Mouse (Mus musculus): ENCODE data around the gene Lenep. TPM values are rescaled to one million over a fixed set of nuclear protein-coding genes. Genes with fewer than 3 reads are reported as not detected.

Gene Lenep
- not detected in 2 replicates for polyA plus RNA-seq (2011; ENCODE audit: insufficient read length, low read depth, missing spikeins)

DNA sequence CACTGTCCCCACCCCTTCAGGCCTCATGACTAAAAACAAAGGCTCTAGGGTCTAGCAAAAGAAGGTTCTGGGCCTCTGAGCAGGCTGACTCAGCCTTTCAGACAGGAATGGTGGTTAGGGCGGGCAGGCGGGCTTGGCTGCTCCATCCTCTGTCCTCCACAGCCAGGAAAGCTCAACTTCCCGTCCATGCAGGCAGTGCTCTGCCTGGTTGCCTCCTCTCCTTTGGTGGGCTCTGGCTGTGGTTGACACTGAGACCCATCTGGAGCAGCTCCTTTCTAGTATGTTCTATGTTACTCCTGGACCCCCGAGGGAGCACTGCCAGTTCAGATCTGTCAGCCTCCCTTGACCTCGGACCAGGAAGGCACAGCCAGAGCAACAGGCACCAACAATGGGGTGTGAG, at the start of gene Lenep:
TSS of gene Lenep (minus strand) at position 101 of the 400 bp plus-strand sequence.
- TF ChIP-seq CTCF (IDR thresholded peaks at IDR 0.05; ENCODE audit: borderline replicate concordance, insufficient read depth, low read length) (no peak), POLR2A (IDR thresholded peaks at IDR 0.05; ENCODE audit: low read depth, low read length) (no peak)
- no peak within 1 kb of the TSS for H3K4me3 ChIP-seq (ENCODE audit: insufficient read depth, low read length)
- no peaks in the 10 kb centered on the region; the same call in 1 of the 2 replicates for H3K4me1 ChIP-seq (ENCODE audit: control insufficient read depth, insufficient read depth, low read length)
- H3K27ac ChIP-seq (ENCODE audit: insufficient read depth, low read length): no peak within 1 kb of the TSS

GRCm38 (mm10) chr3:89451916-89452315, 49.3 kb upstream of the Lenep start:
- no peak overlapping the region for H3K27ac ChIP-seq (ENCODE audit: insufficient read depth, low read length)
- H3K4me1 ChIP-seq (ENCODE audit: control insufficient read depth, insufficient read depth, low read length): no peaks in the 10 kb centered on the region
- no peak for TF ChIP-seq POLR2A (IDR thresholded peaks at IDR 0.05; ENCODE audit: low read depth, low read length)
- TF ChIP-seq CTCF (IDR thresholded peaks at IDR 0.05; ENCODE audit: borderline replicate concordance, insufficient read depth, low read length): no peak
- no peak overlapping the region for H3K4me3 ChIP-seq (ENCODE audit: insufficient read depth, low read length)

DNA sequence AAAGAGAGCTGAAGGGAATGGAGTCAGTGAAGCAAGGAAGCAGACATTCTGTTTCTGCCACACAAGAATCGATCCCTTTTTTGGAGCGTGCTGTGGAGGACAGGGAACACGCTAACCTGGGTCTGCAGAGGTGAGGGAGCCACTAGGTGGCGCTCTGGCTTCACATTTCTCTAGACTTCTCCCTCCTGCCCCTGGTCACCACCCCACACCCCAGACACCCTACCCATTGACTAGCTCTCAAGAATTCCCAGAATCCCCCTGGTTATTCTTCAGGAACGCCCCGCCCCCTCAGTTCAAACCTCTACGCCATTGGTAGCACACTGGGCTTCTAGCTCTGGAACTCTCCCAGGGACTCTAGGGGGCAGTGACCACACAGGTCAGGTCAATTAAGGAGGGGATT, 46.9 kb upstream of the Lenep start:
- no peaks in the 10 kb centered on the region for H3K4me1 ChIP-seq (ENCODE audit: control insufficient read depth, insufficient read depth, low read length)
- H3K27ac ChIP-seq (ENCODE audit: insufficient read depth, low read length): no peak overlapping the region
- no peak overlapping the region for H3K4me3 ChIP-seq (ENCODE audit: insufficient read depth, low read length)
- TF ChIP-seq POLR2A (IDR thresholded peaks at IDR 0.05; ENCODE audit: low read depth, low read length): no peak
- peak; percentile 79 for TF ChIP-seq CTCF (IDR thresholded peaks at IDR 0.05; ENCODE audit: borderline replicate concordance, insufficient read depth, low read length)

DNA sequence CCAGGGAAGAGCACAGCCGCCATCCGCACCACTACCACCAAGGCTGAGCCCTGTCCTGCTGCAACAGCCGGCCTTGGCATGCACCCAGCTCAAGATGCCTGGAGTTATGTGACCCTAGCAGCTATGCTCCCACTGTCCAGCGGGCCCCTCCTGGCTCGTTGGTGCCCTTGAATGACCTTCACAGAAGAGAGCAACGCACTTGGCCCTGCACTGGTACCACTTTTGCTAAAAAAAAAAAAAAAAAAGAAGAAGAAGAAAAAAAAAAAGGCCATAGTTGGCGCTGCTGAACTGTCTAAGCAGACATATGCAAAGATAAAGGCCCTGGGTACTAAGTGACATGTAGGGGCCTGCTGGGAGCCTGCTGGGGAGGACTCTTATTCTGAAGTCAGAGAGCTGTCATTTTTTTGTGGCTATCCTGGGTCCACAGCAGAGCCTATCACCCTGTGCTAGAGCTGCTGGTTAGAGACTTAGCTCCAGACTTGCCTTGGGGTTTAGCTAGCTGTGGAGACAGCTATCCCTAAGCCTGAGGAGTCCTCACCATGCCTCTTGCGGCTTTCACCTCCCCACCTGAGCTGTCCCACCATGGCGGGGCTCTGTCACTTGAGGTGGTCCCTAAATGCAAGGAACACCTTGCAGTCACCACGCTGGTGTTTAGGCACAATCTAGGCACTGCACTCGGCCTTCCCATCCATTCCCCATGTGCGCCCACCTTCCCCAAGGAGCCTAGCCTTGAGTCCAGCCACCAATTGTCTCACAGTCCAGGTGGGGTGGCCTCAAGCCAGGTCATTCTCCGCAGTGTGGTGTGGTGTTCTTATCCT, 46.3 kb upstream of the Lenep start:
- TF ChIP-seq POLR2A (IDR thresholded peaks at IDR 0.05; ENCODE audit: low read depth, low read length) (no peak), CTCF (IDR thresholded peaks at IDR 0.05; ENCODE audit: borderline replicate concordance, insufficient read depth, low read length) (no peak)
- Histone ChIP-seq H3K4me1 (ENCODE audit: control insufficient read depth, insufficient read depth, low read length) (no peaks in the 10 kb centered on the region), H3K27ac (ENCODE audit: insufficient read depth, low read length) (no peak overlapping the region), H3K4me3 (ENCODE audit: insufficient read depth, low read length) (no peak overlapping the region)

GRCm38 (mm10) chr3:89440691-89441090, 38.1 kb upstream of the Lenep start:
- TF ChIP-seq CTCF (IDR thresholded peaks at IDR 0.05; ENCODE audit: borderline replicate concordance, insufficient read depth, low read length) (no peak), POLR2A (IDR thresholded peaks at IDR 0.05; ENCODE audit: low read depth, low read length) (no peak)
- no peaks in the 10 kb centered on the region for H3K4me1 ChIP-seq (ENCODE audit: control insufficient read depth, insufficient read depth, low read length)
- no peak overlapping the region for H3K4me3 ChIP-seq (ENCODE audit: insufficient read depth, low read length)
- no peak overlapping the region for H3K27ac ChIP-seq (ENCODE audit: insufficient read depth, low read length)

- TF ChIP-seq CTCF (IDR thresholded peaks at IDR 0.05; ENCODE audit: borderline replicate concordance, insufficient read depth, low read length): no peak
- Histone ChIP-seq H3K4me3 (ENCODE audit: insufficient read depth, low read length) (peak overlapping the region; percentile 62), H3K4me1 (ENCODE audit: control insufficient read depth, insufficient read depth, low read length) (no peaks in the 10 kb centered on the region), H3K27ac (ENCODE audit: insufficient read depth, low read length) (peak overlapping the region; percentile 33; the same call in 1 of the 2 replicates)
Observed at GRCm38 (mm10) chr3:89437269-89437668, 34.7 kb upstream of the Lenep start.

- Histone ChIP-seq H3K4me1 (ENCODE audit: control insufficient read depth, insufficient read depth, low read length) (no peaks in the 10 kb centered on the region), H3K4me3 (ENCODE audit: insufficient read depth, low read length) (peak within 1 kb of the TSS; percentile 62), H3K27ac (ENCODE audit: insufficient read depth, low read length) (peak within 1 kb of the TSS; percentile 33)
- TF ChIP-seq POLR2A (IDR thresholded peaks at IDR 0.05; ENCODE audit: low read depth, low read length) (peak; percentile 91), CTCF (IDR thresholded peaks at IDR 0.05; ENCODE audit: borderline replicate concordance, insufficient read depth, low read length) (no peak)
Observed at GRCm38 (mm10) chr3:89436176-89437113, 33.9 kb upstream of the Lenep start, which contains the start of gene Pbxip1. Gene Pbxip1 (plus strand): TSS chr3:89436706.

- H3K4me1 ChIP-seq (ENCODE audit: control insufficient read depth, insufficient read depth, low read length): no peaks in the 10 kb centered on the region
- no peak overlapping the region for H3K27ac ChIP-seq (ENCODE audit: insufficient read depth, low read length)
- no peak for TF ChIP-seq CTCF (IDR thresholded peaks at IDR 0.05; ENCODE audit: borderline replicate concordance, insufficient read depth, low read length)
- no peak overlapping the region for H3K4me3 ChIP-seq (ENCODE audit: insufficient read depth, low read length)
Observed at GRCm38 (mm10) chr3:89435041-89435440, 32.4 kb upstream of the Lenep start.

GRCm38 (mm10) chr3:89434532-89434931, 31.9 kb upstream of the Lenep start:
- Histone ChIP-seq H3K27ac (ENCODE audit: insufficient read depth, low read length) (no peak overlapping the region), H3K4me1 (ENCODE audit: control insufficient read depth, insufficient read depth, low read length) (no peaks in the 10 kb centered on the region), H3K4me3 (ENCODE audit: insufficient read depth, low read length) (no peak overlapping the region)
- TF ChIP-seq POLR2A (IDR thresholded peaks at IDR 0.05; ENCODE audit: low read depth, low read length) (no peak), CTCF (IDR thresholded peaks at IDR 0.05; ENCODE audit: borderline replicate concordance, insufficient read depth, low read length) (no peak)
